Mouse (Mus musculus) right cerebral cortex, postnatal 10 days (tissue): ENCODE results near the gene Sel1l2.

Source experiments
- DNase-seq, 2 experiments: peaks; one replicate each; pipeline ENCODE4 v3.0.0; 2021; ENCODE audit warnings: low spot score in 2 of 2

The Sel1l2 gene

DNA sequence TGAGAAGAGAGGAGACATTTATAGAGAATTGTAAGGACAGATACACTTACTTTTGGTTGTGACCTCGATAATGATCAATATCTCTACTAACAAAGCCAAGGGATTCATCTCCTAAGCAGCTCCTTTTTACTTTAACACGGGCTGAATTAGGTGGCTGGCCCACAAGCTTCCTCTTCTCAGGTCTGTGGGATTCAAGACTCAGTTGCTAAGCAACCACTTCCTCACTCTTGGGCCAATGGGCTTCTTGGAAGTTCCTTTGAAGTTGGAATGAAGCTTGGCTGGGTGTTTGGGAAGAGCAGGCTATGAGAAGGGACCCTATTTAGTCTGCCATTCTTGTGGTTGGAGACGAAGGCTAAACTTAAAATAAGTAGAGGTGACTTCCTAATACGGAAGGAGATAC is at the start of gene Sel1l2:
Gene Sel1l2 (minus strand): TSS at position 182 of the 400 bp plus-strand sequence.
- no peak for DNase-seq

DNA sequence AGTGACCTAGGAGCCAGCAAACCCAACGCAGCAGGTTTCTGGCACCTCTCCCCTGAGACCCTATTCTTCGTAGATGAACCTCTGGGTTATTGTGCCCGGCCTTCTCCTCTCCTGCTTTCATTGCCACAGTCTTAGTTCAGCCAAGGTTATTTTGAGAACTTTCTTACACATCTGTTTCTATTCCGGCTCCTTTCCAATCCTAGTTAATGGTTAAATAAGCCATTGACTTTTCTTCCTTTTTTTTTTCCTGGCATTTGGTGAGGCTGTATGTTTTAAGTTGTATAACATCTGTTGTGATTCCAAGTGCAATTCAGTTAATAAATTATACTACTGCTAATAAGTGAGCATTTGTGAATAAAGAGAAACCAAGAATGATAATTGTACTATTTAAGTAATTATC is 49.6 kb upstream of the Sel1l2 start:
- DNase-seq, result no peak

DNA sequence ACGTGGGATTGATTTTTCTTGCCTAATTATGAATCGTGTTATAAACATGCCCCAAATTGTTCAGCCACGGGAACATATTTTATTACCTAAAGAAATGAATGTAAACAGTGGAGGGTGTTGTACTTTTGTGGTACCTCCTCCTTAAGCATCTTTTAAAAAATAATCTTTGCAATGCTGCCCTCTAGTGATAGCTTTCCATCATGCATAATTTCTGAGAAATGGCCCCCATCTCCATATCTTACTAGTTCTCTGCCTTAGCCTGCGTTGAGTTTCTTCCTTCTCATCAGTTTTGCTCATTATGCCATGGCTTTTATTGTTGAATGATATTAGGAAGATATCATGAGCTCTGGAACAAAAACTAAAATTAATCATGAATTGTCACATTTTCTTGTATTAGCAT is 37.8 kb upstream of the Sel1l2 start:
- DNase-seq, result peak in 1 of 2 experiments; percentile 20

DNA sequence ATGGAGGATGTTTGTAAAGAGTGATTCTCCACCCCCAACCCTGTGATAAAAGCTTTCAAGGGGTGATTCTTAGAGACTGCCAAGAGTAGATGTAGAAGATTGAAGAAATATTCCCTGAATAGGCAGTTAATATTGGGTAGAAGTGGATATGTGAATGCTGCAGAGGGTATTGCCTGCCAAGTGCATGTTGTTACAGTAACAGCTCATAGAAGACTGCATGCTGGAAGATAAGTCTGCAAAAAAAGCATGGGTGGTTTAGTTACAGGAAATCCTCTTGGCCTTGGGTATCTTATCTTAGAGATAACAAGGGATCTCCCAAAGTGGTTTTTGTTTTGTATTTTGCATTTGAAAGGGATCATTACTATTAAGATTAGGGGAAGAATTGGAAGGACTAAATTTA is 36.3 kb upstream of the Sel1l2 start:
- no peak for DNase-seq

DNA sequence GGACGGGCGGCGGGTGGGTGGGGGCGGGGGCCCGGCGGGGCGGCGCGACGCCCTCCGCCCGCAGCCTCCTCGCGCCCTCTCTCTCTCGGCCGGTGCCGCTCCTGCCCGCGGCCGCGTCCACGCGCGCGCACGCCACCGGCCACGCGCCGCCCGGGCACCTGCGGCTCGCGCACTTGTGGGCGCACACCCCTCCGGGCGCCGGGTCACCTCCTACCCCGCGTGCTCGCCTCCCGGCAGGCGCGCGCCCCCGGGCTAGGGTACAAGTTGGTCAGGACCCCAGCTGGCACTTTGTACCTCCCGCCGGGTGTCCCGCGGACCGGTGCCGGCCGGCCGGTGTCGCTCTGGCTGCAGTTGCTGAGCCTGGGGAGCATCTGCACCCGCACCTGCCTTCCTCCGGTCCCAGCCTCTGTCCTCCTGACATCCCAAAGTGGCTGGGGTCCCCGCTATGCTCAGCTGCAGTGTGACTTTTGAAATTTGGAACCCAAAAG is 6.3 kb upstream of the Sel1l2 start:
- peak; percentile 44 to 45 for DNase-seq

DNA sequence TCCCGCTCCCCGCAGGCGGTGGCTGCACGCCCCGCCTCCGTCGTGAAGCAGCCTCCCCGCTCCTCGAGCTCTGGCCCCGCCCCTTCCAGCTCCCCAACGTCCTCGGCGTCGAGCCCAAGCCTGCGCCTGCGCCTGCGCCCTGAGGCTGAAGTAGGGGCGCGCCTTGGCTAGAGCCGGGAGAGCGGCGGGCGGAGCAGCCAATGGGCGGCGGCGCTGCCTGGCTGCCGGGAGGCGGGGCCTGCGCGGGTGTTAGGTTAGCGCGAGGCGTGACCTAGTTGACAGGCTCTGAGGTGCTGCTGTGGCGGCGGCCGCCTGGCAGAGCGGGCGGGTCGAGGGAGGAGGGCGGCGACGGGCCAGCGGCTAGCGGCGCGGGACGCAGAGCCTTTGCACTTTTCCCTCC is 5.7 kb upstream of the Sel1l2 start, which contains the start of gene Macrod2:
Gene Macrod2 (plus strand): TSS at position 131 of the 400 bp plus-strand sequence.
- DNase-seq, result peak; percentile 98 to 99

DNA sequence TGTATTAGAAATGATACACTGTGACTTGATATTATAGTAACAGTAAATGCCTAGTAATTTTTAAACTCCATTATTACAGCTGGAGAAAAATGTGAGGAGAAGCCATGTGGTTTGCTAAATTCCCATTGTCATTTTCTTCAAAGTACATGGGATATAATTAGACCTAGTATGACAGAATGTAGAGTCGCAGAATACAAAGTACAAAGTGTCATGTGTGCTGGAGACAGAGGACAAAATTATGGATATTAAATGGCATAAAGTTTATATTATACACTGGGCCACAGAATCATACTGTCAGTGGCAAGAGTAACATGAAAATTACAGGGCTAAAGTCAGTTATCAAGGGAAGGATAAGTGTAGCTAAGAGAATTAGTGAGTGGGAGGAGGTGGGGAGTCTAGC is 24.7 kb downstream of the Sel1l2 start:
- no peak for DNase-seq

DNA sequence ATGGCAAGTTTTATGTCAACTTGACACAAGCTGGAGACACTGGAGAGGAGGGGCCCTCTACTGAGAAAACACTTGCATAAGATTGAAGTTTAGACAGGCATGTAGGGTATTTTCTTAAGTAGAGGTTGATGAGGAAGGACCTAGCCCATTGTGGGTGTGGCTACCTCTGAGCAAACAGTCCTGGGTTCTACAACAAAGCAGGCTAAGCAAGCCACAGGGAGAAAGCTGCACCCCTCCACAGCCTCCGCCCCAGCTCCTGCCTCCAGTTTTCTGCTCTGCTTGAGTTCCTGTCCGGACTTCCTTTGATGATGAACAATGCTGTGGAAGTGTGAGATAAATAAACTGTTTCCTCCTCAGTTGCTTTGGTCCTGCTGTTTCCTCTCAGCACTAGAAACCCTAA is 29.6 kb downstream of the Sel1l2 start:
- DNase-seq, result no peak

DNA sequence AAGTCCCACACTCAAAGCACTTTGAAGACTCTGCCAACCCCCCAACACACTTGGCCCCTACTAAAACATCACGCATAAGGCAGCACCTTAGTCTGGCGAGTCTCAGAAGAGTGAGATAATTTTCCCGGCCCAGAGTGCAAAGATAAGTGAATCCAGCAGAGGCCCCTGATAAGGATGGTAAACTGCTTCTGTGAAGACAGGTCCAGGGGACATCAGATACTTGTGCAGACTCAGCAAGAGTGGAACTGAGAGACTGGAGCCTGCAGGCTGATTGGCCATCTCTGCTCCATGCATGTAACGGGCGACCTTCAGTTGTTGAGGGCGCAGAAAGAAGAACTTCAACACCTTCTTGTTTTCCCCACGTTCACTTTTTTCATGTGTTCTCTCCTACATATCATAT is 47.1 kb downstream of the Sel1l2 start:
- DNase-seq, result no peak

DNA sequence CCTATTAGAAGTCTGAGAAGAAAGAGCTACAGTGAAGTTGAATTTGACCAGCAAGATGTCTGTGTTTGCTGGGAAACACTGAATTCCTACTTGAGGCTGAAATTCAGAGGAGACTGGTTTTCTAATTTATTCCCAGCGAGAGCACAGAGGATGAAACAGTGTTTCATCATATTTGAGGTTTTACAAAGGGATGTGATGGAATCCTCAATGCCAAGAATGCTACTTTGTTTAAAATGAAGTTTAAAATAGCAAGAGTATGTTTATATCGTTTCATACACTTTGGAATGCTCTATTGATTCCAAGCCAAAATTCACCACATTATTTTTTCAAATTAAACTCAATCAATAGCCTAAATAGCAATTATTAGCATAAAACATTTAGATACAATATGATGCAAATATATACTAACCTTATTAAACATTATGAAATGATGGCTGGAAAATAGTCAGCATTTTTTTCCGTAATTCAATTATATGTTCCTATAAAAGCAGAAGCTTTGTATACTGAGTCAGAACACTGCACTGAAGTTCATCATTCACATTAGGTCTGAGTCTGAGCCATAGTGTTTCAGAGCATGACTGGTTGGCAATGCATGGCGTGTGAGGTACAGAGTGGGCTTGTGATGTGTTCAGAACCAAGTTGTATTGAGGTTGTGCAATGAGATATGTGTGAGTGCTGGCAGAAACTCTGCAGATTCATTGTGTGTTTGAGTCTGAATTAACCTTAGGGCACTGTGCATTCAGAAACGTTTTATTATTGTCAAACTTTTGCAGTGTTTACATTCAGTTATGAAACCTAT is 58.8 kb downstream of the Sel1l2 start:
- DNase-seq, result no peak

DNA sequence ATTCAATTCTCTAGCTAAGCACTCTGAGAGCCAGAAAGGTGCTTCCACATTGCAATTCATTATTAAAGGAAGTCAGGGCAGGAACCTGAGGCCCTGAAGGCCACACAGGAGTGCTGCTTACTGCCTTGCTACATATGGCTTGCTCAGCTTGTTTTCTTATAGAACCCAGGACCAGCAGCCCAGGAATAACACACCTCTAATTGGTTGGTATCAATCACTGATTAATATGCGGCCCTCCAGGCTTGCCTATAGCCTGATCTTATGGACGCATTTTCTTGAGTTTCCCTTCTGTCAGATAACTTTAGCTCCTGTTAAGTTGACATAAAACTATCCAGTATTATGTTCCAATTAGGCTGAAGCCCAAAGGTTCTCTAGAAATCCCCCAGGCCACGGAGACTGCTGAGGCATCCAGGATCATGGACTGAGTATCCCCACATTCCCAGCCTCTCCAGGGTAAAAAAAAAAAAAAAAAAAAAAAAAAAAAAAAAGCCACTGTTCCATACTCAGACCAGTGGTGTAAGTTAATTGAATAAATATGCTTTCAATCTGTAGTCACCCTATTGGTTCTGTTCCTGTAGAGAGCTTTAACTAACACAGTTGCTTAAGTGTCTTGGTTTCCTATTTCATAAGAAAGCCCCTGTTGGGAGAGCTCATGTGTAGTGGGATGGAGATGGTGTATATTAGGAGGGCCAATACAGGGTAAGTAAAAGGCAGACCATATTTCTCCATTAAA is 86.4 kb downstream of the Sel1l2 start:
- no peak for DNase-seq

DNA sequence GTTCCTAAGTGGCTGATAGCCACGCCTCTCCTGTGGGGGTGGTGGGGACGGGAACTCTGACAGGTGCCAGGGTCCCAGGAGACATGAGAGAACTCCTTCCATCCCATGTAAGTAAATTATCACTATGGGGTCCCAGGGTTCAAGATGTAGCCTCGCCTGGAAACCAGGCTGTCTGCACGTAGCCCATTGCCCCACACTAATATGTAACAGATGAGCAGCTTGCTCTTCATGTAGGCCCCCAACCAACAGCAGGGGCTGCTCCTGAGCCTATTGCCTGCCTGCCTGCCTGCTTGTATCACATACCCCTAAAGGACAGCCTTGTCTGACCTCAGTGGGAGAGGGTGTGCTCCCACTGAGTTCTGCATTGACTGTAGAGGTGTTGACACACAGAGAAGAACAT is 92.4 kb downstream of the Sel1l2 start:
- no peak for DNase-seq

DNA sequence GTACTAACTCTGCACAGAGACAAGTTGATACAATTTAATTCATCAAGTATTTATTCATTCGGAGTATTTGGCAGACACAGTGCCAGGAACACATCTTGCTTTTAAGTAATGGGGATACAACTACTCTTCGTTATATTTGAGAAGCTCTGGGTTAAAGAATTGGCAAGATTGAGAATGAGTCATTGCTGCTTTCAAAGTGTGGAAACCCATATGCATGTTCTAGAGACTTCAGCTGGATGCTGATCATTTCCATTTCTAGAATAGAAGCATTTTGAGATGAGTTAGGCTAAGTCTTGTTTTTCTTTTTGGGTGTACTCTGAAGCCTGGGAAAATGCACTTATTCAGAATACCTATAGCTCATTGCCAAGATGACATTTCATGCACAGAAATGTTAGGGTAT is 95.7 kb downstream of the Sel1l2 start:
- no peak for DNase-seq

DNA sequence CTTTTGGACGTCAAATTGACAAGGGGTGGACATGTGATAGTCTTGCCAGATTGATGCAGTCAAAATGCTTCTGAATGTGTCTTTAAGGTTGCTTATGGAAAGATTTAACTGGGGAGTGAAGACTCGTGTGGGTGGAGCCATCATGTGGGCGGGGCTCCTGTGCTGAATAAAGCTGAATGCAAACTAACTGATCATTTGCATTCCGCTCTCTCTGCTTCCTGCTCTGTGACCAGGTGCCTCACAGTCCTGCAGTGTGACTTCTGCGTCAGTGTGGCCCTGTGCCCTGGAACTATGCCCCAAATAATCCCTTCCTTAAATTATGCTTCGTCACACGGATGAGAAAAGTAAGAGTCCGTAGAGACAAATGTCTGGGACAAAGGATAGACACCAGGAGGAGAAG is 108.7 kb downstream of the Sel1l2 start:
- no peak for DNase-seq

DNA sequence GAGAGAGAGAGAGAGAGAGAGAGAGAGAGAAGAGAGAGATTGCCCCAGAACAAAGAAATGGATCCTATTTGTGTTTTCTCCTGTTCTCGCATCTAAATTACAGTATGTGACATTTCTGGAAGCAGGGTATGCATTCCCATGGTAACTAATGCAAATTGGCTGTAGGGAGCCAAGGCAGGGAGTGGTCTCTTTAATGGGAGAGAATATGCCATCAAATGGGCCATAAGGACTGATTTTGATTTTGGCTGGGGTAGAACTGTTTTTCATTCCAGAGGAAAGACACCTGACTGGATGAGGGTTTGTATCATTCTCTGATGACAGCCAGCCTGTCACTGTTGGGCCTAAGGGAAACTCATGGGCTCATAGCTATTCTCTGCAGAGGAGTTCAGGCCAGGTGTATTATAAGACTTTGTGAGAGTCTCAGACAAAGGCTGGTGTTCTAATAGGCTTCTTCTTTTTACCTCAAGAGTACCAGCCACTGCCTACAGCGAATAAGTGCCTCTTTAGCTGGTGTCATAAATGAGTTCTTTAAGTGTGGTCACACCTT is 133.8 kb downstream of the Sel1l2 start:
- no peak for DNase-seq

DNA sequence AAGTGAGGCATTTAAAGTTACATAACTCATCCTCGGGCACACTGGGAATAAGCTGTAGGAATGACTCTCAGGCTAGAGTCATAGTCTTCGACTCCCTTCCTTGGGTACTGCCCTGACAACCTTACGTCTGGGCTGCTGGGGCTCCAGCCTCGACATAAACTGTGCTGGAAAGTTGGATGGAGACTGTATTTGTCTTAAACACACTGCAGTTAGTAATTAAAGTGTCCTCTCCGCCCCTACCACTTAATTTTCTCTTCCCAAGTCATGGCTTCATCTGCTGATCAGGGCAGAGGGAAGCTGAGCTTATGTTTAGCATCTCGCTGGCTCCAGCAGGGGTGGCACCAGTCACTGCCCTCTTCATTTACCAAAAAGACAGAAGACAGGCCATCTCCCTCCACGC is 135.2 kb downstream of the Sel1l2 start:
- no peak for DNase-seq

DNA sequence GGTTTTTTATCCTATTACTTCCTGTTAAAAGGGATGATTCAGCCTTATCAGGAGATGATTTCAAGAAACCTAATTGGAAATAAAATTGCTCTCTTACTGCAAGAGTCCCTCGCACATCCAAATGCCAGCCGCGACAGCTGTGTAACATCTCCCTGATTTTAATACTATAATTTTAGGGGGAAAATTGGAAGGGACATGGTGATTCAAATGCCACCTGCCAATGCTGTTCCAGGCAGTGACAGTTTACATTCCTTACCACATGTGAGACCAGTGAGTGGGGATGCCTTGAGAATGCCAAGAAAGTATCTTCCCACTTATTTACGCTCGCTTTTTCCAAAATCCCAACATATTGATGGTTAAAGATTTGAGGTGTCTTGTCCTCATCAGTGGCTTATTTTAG is 146.4 kb downstream of the Sel1l2 start:
- no peak for DNase-seq

DNA sequence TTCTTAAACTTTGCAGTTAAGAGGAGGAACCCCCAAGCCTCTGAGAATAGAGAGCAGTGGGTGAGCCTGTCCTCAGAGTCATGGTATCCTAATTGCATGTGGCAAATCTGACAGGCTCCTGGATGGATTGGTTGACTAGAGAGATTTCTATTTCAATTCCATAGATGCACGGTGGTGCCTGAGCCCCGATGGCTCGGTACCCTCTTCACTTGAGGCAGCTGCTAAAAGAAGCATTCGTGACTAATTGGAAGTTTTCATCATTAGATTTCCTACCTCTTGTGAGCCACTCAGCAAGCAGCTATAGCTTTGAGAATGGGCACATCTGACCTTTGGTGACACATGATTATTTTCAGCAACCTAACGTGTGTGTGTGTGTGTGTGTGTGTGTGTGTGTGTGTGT is 147.1 kb downstream of the Sel1l2 start:
- DNase-seq, result no peak

DNA sequence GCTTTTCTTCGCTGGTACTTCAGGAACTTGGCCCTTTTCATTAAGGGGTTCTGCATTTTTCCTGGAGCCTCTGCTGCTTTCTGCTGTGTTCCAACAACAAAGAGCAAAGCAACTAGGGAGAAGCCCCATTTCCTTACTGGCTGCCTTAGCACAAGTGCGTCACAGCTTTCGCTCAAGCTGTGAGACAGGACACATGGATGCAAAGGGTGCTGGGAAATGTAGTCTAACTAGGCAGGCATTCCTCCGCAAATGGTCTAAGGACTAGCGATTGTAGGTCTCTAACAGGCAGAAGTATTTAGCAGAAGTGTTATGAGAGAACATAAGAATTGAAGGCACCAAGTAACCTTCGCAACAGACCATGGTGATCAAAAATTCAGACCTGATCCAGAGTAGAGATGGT is 152.3 kb downstream of the Sel1l2 start:
- no peak for DNase-seq

DNA sequence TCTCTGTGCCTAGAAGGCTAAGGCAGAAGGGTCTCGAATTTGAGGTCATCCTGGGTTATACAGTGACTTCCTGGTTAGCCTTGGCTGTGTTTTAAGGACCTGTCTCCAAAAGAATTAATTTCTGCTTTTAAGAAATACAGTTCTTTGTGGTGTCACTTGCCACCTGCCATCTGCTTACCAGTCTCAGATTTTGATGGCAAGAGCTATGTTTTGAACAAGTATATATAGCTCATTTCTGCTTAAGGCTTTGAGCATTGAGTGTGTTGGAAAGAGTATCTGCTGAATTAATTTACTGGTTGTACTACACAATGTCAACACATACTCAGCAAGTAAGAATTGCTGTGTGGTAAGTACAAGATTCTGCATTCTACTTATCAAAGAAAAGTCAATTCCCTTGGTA is 159.2 kb downstream of the Sel1l2 start:
- DNase-seq, result peak in 1 of 2 experiments; percentile 36

DNA sequence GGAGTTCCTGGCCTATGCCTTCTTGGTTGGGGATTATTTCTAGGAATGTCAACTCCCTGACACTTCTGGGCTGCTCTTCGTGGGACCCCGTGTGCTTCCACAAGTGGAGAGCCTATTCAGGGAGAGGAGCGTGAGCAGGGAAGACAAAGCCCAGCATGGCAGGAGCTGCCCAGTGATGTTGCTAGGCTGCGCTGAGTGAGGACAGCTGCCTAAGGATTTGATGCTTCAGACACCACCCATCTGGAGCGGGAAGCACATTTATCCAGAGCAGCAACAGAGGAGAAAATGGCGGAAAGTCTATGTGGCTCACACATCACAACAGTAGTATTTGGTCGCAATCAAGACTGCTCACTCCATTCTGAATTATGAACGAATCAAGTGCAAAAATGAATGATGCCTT is 169.2 kb downstream of the Sel1l2 start:
- no peak for DNase-seq

DNA sequence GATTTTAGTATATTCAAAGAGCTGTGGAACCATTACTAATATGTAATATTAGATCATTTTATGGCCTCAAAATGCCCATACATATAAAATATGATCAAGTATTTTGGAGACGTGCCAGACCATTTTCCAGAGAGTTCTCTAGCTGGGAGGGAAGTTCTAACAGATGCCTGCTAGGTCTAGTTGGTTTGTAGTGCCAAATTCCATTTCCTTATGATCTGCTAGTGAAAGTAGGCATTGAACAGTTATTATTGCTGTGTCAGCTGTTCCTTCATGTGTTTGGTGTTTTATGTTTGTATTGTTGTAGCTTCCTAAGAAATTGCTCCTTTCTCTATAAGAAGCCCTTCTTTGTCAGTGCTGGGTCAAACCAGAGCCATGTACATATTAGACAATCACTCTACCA is 173.5 kb downstream of the Sel1l2 start:
- no peak for DNase-seq

DNA sequence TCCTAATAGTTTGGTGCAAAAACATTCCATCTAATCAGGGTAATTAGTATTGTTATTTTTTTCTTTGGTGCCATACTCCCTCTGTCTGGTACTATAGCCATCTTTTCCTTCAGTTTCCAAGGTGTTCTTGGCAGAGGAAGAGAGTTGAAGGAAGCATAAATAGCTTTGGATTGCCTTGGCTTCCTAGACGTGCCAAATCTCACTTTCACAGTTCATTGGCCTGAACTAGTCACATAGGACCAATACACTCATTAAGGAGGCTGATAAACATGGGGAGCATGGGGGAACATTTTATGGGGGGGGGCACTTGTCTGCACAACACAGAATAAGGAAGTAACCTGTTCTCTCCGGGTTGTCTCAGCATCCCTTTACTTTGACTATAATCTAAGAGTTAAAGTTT is 174.1 kb downstream of the Sel1l2 start:
- DNase-seq, result no peak
